8 mouse cellular contexts compared by ENCODE assay signal in genomic region chr3:27182733-27183600, GRCm38 (mm10). TPM values are rescaled to one million over a fixed set of nuclear protein-coding genes. Genes with fewer than 3 reads are reported as not detected.
A peak's percentile ranks its signal among the peaks of the same experiment; 100 is the strongest.
DNase-seq lines count a peak whose midpoint lies in the region; ATAC-seq lines count a peak whose summit lies in the region.

TSS of gene Nceh1 (plus strand) at chr3:27182965.

- H3K27ac ChIP-seq in hindbrain, embryonic 11.5 days (ENCODE audit: low read depth, low read length), result no peak within 1 kb of the TSS

- H3K4me1 ChIP-seq in hindbrain, embryonic 11.5 days (replicated peaks; ENCODE audit: control insufficient read depth, insufficient read depth, low read length), result no peaks in the 10 kb centered on the region

- WGBS in hindbrain, embryonic 11.5 days, result 1% methylated on average over 54 of the region's 54 CpGs

- H3K4me3 ChIP-seq in hindbrain, embryonic 11.5 days (ENCODE audit: low read depth, low read length), result peak within 1 kb of the TSS; percentile 67

- no peaks in the 10 kb centered on the region for H3K27me3 ChIP-seq in hindbrain, embryonic 11.5 days (ENCODE audit: control insufficient read depth, insufficient read depth, low read length)

- peak within 1 kb of the TSS; percentile 94 for H3K4me2 ChIP-seq in hindbrain, embryonic 11.5 days (replicated peaks; ENCODE audit: low read depth, low read length)

- H3K36me3 ChIP-seq in hindbrain, embryonic 11.5 days (ENCODE audit: control insufficient read depth, insufficient read depth, low read length), result no peaks in the 10 kb centered on the region

- peak; percentile 99 for ATAC-seq in hindbrain, embryonic 11.5 days (ENCODE audit: low FRiP score)

- DNase-seq in MN1 (ENCODE audit: low spot score), result peak; percentile 95
- peak; percentile 96 for DNase-seq in cerebellum, adult 9-10 months
- DNase-seq in frontal cortex, adult 2 months (ENCODE audit: extremely low spot score in 1 of 2, low spot score in 1 of 2), result peak; percentile 92 to 97
- peak; percentile 93 for DNase-seq in hindbrain, embryonic 11.5 days (ENCODE audit: low spot score)
- DNase-seq in layer of hippocampus, postnatal 10 days (ENCODE audit: low spot score in 2 of 2), result peak; percentile 95 to 96
- peak; percentile 95 for DNase-seq in lung, postnatal 10 days
- peak; percentile 92 for DNase-seq in ovary, postnatal 36 days (ENCODE audit: low spot score)
- DNase-seq in thymus, postnatal 25 days, result peak; percentile 97

- peak within 1 kb of the TSS; percentile 60 for H3K9ac ChIP-seq in hindbrain, embryonic 11.5 days (ENCODE audit: low read depth, low read length)

- no peaks in the 10 kb centered on the region for H3K9me3 ChIP-seq in hindbrain, embryonic 11.5 days (ENCODE audit: control insufficient read depth, low read length)

RNA-seq across cellular contexts. Expression of gene Nceh1, which starts in this region (rescaled TPM):
- 46.9 and 49.9 TPM in 2 replicates for polyA plus RNA-seq in frontal cortex, adult 2 months (2012; rRNA removed)
- 3.0 and 4.6 TPM in 2 replicates for polyA plus RNA-seq in hindbrain, embryonic 11.5 days (2014; fragmentation: Nextera tagmentation; extraction: Ambion mirVana)
- total RNA-seq in layer of hippocampus, postnatal 10 days (2021), result 10 to 100 TPM; 79.8 to 82.2 TPM
